Mouse (Mus musculus): ENCODE results near the gene Cdkn1b.

Cdkn1b gene

DNA sequence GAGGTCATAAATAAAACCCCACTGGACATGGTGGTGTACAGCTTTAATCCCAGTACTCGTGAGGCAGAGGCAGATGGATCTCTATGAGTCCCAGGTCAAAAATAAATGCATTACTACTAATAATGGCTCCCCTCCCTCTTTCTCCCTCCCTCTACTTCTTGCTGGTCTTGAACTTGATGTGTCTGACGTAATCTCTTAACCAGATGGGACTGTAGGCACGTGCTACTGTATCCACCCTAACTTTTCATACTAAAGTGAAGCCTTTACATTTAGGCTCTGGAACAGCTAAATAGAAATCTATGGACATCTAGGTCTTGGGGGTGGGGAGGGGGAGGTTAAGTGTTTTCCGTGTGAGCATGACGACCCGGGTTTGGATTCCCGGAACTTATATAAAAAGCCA is 10.2 kb downstream of the Cdkn1b start:
- no peak for DNase-seq

DNA sequence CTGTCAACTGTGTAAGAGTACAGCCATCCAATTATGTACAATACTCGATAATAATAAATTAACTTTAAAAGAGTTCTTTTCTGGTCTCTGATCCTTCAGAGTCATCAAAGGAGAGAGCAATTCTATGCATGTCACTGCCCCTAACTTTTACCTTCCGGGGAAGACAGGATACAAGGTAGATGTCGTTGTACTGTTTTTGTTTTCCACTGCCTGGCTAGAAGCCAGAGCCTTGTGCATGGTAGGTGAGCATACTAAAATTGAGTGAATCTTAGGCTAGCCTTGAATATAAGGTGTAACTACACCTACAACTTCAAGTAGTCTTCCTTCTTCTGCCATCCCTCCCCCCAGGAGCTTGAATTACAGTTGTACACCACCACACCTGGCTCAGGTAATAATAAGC is 10.9 kb downstream of the Cdkn1b start:
- DNase-seq, result no peak

DNA sequence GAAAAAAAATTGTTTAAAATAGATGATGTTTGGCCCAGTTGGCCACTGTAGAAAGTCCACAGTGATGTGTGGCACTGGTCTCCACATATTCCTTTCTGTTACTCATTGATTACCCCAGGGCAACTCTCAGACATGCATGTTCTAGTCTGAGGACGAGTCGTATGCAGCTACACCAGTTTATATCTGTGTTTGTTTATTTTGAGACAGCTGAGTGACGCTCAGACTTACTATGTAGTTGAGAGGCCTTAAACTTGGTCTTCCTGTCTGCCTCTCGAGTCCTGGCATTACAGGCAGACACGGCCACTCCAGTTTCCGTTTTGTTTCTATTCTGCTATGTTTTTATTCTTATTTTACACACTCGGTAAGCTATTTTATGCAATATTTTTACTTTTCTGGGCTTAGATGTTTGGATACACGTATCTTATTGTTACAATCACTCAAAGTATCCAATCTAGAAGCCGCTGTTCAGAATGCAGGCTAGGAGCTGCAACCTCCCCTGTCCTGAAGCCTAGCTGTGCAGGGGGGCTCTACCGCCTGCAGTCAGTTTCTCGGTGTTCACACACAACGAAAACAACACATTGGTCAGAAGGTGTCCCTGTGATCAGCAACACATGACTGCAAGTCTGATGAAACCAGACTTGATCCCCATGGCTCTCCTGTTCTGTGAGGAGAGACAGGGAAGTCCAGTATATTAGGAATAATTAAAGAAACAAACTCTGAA is 12.4 kb downstream of the Cdkn1b start:
- peak; percentile 26 to 49 for DNase-seq

DNA sequence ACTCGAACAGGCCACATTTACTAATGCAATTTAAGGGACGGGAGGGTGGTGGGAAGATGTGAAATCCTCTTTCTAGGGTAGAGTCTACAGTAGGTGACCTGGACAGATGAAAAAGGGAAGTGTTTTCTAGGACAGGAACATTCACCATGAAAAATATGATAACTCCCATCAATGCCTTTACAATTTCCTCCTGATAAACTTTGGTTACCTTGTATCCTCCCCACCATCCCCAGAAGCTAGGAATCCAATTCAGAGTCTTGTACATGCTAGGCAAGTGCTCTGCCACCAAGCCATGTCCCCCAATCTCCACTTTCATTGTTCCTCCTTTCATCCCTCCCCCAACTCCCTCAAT is 13.0 kb downstream of the Cdkn1b start:
- no peak for DNase-seq

DNA sequence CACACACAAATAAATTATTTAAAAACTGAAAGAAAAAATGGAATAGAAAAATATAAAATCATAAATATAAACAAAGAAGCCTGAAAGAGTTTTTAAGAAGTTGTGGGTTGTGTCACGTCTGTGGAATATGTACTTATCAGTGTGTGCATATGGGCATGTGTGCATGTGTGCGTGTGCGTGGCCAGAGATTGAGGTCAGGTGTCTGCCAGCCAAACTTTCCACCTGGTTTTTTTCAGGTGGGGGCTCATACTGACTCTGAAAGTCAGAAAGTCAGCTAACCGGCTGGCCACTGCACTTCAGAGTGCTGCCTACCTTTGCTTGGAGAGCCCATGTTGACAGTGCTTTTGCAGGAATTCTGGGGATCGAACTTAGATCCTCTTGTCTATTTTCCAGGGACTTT is 14.1 kb downstream of the Cdkn1b start:
- DNase-seq, result no peak

DNA sequence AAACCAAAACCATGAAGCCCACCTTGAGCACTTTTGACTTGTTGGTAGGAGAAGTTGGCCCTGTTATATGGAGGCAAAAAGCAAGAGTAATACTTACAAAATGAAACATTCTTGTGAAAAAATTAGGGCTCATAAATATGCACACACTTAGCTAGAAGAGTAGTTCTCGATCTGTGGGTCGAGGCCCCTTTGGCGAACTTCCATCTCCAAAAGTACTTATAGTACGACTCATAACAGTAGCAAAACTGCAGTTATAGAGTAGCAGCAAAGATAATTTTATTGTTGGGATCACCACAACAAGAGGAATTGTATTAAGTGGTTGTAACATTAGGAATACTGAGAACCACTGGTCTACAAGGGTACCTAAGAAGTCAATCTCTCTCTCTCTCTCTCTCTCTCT is 19.6 kb downstream of the Cdkn1b start:
- DNase-seq, result no peak

DNA sequence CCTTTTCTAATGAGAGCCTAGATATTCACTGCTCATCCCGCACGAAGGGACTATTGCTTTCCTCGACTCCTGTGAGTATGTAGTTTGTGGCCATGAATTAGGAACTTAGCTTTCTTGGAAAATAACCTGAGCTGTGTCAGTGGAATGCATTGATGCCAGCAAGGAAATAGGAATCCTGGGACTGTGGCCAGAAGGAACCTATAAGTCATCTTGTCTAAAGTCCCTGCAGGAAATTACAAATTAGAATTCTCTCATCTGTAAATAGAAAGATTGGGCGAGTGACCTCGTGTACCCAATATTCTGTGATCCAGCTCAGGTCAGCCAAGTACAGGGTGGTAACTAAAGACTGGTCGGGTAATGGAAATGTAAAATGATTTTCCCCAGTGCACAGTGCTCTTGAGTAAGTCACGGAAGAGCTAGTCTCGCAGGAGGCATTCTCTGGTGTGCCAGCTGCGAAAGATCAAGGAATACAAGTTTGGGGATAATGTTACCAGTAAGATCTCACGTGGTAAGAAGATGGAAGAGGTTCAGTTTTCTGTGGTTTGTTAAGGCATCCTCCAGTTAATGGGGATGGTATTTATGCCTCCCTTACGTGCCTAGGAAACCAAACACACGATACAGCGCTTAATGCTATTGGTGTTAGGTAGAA is 23.7 kb downstream of the Cdkn1b start:
- peak in 1 of 2 experiments; percentile 27 for DNase-seq

DNA sequence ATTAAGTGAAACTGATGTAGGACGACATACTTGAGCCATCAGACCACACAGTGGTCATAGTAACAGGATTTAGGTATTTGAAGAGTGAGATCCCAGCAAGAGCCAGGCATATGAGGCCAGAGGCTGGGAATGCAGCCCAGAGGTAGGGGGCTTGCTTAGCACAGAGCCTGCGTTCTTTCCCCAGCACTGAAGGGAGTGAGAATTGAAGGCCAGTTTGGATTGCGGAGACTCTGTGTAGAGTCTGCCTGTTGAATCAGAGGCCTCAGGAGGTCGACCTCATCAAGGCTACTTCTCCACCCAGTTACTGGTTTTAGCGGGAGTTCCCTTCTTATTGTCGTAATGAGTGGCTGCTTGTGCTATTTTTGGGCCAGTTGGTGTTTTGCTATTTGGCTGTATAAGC is 25.9 kb downstream of the Cdkn1b start:
- no peak for DNase-seq

DNA sequence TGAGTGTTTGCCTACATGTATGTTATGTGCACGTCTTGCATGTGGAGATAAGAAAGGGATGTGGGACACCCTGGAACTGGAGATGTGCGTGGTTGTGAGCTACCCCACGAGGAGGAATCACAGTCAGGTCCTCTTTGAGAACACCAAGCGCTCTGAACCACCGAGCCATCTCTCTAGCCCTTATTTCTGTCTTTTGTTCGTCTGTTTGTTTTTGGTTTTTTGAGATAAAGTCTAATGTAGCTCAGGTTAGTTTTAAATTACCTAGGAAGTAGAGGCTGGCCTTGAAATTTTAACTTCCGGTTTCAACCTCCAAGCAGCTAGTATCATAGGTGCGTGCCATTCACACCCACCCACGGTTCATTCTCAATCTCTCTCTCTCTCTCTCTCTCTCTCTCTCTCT is 26.7 kb downstream of the Cdkn1b start:
- DNase-seq, result no peak

DNA sequence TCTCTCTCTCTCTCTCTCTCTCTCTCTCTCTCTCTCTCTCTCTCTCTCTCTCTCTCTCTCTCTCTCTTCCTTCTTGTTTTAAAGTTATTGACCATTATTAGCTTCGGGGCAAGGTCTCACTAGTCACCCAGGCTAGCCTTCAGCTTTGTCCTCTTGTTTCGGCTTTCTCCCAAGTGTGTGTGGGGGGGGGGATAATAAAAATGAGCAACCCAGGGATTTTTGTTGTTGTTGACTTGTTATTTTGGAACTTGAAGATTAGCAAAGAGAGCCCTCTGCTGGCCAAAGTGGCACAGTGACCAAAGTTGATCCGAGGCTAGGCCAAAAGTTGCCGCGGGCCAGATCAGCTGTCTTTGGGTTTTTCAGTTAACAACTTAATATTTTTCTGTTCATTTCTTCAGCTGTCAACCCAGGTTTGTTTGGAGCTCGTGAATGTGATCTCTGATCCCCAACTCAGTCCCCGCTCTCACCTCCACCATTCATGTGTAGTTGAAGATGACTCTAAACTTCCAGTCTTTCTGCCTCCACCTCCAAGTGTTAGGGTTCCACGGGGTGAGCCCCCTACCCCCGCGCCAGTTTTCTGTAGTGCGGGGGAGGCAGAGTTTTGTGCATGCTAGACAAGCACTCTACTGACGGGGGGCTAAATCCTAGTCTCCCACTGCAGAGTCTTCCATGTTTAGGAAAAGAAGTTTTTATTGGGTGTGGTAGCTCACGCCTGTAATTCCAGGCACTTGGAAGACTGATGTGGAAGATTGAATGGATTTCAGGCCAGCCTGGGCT is 27.3 kb downstream of the Cdkn1b start:
- peak; percentile 80 to 86 for DNase-seq

DNA sequence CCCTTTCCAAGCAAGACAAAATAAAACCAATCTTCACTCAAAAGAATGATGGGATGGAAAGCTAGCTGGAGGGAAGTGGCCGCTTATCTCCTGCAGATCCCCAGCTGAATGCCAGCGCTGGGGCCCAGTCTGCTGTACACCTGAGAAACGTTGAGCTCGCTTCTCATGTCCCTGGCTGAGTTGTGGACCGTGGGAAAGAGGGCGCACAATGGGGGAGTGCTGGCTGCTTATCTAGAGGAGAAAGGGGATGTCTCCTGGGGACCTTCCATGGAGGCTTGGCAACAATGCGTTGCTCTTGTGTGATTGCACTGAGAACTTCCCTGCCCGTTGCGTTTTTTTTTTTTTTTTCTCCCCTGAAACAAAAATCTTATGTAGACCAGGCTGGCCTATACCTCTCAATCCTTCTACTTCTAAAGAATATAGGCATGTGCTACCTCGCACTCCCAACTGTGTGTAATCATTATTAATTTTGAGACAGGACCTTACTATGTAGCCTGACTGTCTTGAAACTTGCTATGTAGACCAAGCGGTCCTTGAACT is 28.4 kb downstream of the Cdkn1b start:
- no peak for DNase-seq

DNA sequence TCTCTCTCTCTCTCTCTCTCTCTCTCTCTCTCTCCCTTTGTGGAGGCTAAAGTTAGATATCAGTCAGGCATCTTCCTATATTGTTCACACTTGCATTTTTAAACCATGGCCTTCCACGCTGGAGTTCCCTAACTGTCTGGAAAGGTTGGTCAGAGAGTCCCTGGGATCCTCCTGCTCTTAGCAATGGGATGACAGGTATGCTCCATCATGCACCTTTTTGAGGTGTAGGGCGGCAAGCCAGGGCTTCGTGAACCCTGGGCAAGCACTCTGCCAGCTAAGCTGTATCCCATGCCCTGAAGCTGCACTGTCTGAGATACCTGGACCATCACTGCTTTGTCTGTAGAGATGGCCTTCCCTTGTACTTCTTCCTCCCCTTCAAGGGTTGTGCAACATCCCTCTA is 29.0 kb downstream of the Cdkn1b start:
- DNase-seq, result no peak

DNA sequence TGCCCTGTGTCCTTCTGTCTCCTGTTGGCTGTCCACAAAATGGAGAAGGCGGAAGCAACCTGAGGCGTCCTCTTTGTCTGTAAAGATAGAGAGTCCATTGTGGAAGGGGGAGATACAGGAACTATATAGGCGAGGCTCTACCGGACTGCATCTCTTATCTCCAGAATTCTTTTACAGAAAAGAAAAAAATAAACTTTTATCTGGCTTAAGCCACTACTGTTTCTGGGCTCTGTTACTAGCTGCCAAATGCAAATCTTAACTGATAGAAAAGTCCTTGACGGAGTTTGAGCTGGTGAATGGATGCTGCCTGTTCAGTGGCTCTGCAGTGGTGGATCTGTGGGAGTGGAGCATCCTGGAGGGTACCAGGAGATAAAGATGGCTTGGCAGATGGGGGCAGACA is 31.2 kb downstream of the Cdkn1b start:
- DNase-seq, result no peak

DNA sequence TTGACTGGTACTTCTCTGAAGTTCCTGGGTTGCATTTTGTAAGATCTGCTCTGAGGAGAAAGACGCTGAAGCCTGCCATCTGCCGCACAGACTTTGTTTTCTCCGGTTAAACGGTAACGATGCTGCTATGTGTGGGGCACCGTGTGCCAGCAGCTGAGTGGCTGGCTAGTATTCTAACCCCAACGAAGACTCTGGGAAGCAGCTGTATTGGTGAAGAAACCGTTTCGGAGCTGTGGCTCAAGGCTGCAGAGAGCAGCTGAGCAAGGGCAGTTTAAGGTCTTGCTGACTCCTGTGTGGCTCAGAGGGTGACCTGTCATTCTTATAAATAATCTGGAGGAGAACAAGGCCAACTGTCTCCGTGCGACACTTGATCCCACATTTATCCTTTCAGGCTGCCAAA is 33.8 kb downstream of the Cdkn1b start:
- peak; percentile 13 to 51 for DNase-seq

DNA sequence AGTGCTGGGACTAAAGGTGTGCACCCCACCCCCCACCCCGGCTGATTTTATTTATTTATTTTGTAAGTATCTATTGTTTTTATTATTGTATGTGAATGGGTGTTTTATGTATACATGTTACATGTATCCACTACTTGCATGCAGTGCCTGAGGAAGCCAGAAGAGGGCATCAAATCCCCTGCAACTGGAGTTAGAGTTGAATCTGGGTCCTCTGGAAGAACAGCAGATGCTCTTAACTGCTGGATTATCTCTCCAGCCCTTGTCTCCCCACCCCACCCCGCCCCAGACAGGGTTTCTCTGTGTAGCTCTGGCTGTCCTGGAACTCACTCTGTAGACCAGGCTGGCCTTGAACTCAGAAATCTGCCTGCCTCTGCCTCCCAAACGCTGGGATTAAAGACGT is 36.2 kb downstream of the Cdkn1b start:
- DNase-seq, result peak; percentile 19 to 33

DNA sequence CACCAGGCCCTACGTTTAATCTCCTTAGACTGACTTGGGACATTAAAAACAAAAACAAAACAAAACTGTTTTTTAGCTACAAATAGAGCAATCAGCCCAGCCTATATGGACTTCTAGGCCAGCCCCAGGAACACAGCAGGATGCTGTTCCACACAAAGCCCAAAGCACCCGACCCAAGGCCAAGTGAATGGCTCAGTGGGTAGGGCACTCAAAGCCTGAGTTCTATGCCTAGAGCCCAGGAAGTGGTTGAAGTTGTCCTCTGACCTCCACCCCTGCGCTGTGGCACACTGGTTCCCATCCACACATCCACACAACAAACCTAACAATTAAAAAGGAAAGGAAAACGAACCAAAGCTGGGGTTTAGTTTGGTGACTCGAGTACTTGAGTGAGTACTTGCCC is 41.1 kb downstream of the Cdkn1b start:
- DNase-seq, result no peak

DNA sequence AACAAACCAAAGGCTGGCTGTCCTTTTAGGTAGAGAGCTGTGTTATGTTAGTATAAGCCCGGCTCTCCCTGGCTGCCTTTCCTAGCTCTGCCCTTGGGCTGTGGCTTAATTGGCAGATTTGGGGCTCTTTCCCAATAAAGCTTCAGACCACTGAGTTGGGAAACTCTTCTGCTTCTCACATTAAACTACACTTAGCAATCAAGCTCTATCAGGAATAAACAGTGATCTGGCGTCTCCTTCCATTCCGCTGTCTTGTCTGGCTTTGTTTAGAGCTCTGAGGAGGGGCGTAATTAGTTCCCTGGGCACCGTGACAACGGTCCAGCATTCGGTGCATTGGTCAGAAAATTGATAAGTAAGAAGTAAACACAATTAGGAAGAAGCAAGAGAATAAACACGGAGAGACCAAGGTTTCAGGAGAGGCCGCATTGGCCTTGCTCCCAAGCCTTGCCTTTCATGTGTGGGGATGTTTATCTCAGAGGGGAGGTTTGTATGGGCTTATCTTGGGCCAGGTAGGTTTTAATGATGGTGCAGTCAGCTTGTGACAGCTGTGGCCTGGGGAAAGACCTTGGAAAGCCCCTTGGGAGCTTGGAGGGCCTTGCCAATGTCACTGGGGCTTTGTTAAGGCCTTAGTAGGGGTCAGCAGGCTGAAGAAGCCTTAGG is 41.8 kb downstream of the Cdkn1b start:
- DNase-seq, result no peak

DNA sequence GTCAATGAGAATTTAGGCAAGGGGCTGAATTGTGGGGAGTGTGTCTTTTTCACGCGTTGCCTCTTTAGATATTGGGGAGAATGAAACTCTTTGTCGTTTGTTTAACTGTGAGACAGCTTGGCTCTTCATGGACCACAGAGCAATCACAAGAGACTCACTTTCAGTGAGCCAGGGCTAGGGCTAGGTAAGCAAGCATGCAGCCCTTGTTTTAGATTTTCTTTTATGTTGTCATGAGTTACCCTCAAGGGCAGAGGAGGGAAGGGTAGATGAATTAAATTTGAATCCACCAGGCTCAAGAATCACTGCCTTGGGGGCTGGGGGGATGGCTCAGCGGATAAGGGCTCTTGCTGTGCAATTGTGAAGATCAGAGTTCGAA is 42.3 kb downstream of the Cdkn1b start:
- no peak for DNase-seq

DNA sequence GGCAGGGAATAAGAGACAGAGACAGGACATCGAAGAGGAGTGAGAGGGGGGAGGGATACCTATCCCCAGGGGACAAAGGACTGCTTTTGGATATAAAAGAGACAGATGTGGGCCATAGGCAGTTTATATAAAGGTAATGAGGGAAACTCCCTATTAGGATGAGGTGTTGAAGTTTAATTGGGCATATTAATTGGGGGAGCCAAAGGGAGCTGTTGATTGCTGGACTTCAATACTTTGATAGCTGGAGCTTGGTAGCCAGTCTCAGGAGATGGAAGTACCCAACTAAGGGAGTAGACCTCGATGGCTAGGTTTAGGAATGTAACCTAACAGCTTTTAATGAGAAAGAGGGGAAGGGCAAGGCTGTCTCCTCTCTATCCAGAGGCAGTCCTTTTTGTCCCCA is 43.7 kb downstream of the Cdkn1b start:
- no peak for DNase-seq

DNA sequence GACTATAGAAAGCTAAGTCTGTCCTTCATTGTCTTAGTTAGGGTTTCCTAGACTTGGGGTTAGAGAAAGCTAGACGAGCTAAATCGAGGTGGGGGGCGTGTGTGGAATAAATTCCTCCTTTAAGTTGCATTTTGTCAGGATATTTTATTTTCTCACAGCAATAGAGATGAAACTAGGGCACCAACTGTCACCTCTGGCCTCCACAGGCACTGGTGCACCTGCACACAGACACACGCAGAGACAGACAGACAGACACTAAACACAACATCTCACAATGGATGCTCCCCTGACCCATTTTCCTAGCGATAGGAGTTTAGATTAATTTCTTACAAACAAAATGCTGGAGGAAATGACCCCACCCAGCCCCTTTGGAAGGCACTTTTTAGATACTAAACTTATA is 46.5 kb downstream of the Cdkn1b start:
- DNase-seq, result no peak

DNA sequence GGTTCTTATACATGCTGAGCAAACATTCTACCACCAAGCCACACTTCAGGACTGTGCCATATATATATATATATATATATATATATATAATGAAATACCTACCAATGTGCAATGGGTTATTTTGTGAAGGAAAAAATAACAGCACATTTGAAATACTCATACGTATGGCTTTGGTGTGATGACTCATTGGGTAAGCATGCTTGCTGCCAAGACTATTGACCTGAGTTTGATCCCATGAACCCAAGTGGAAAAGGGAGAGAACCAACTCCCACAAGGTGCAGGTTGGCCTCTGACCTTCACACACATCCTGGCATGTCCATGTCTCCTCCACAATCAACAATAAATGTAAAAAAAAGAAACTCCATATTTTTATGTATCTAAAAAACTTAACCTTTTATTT is 48.1 kb downstream of the Cdkn1b start:
- peak; percentile 25 to 38 for DNase-seq

DNA sequence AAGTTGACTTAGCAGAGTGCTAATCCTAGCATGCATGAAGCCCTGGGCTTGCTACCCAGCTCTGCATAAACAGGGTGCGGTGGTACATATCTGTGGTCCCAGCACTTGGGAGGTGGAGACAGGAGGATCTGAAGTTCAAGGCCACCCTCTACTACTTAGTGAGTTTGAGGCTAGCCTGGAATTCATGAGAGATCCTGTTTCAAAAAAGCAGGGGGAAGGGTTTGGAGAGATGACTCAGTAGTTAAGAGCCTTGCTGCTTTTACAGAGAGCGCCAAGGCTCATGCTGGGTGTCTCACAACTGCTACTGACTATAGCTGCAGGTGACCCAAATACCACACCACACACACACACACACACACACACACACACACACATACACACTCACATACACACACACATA is 49.3 kb downstream of the Cdkn1b start:
- DNase-seq, result no peak

DNA sequence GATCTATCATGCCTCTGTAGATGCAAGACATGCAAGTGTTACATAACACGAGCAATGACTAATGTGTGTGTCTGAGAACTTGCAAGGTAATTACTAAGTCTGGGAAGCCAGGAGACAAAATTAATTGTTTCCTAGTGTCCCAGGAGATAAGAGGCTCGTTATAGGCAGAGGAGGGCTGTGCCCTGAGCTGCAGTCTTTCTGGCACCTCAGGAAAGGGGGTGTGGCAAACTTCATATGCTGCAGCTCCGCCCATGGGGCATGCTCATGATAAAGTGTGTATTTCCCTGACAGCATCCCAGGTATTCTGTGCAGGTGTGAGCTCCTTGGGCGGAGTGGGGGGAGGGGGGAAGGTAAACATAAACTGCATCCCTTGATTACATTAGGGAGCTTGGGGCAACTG is 51.9 kb downstream of the Cdkn1b start:
- DNase-seq, result no peak

All from kidney, postnatal 4 days (tissue).